Mouse (Mus musculus): ENCODE measurements at regions not wholly inside any gene's neighbourhood (a gene's known extent, or its start where the extent isn't known, plus 50 kb on each side); places are given as distances from the start of the nearest gene placed in this dataset.

GRCm38 (mm10) chr6:53124800-53125450 is 56.5 kb upstream of the Jazf1 start:
- no peak for TF ChIP-seq POLR2A (IDR thresholded peaks at IDR 0.05; ENCODE audit: low read depth, low read length)
- no peak for TF ChIP-seq CTCF (conservative IDR thresholded peaks at IDR 0.05; ENCODE audit: insufficient read depth, insufficient read length, low read depth, low read length)
